Mouse (Mus musculus) liver, adult 2 months (tissue): ENCODE results near the gene Egln1. TPM values are rescaled to one million over a fixed set of nuclear protein-coding genes. Genes with fewer than 3 reads are reported as not detected.
A peak's percentile ranks its signal among the peaks of the same experiment; 100 is the strongest.

Experiments used
- DNase-seq: peaks from one replicate; pipeline ENCODE4 v3.0.0-alpha.2; 2011; ENCODE audit warnings: low read depth, low spot score; ENCODE audit errors: extremely low read depth
- H3K27ac ChIP-seq: fragments of 200-500 bp; replicated peaks from 2 replicates; pipeline ENCODE4 v1.5.1; 2012; ENCODE audit warnings: low read depth, mild to moderate bottlenecking, control low read depth, inconsistent platforms, low read length; ENCODE audit not compliant: insufficient read depth
- H3K27me3 ChIP-seq: fragments of 200-500 bp; 2 replicates; pipeline ENCODE4 v1.6.1; 2012; ENCODE audit warnings: mild to moderate bottlenecking, moderate library complexity, low read length, inconsistent platforms; ENCODE audit not compliant: control insufficient read depth, insufficient read depth
- H3K36me3 ChIP-seq: fragments of 200-500 bp; 2 replicates; pipeline ENCODE4 v1.6.1; 2012; ENCODE audit warnings: low read length, inconsistent platforms; ENCODE audit not compliant: control insufficient read depth, insufficient read depth
- H3K4me1 ChIP-seq: fragments of 200-500 bp; 2 replicates; pipeline ENCODE4 v1.6.1; 2011; ENCODE audit warnings: low read length; ENCODE audit not compliant: control insufficient read depth, insufficient read depth
- H3K4me3 ChIP-seq: fragments of 200-500 bp; 2 replicates; pipeline ENCODE4 v1.5.1; 2011; ENCODE audit warnings: low read depth, mild to moderate bottlenecking, control low read depth, low read length, moderate library complexity; ENCODE audit not compliant: insufficient read depth
- H3K79me2 ChIP-seq: fragments of 200-500 bp; 2 replicates; pipeline ENCODE4 v1.6.1; 2012; ENCODE audit warnings: inconsistent platforms, mild to moderate bottlenecking, low read length, moderate library complexity; ENCODE audit not compliant: control insufficient read depth, insufficient read depth
- H3K9ac ChIP-seq: fragments of 200-500 bp; 2 replicates; pipeline ENCODE4 v1.6.1; 2012; ENCODE audit warnings: low read depth, mild to moderate bottlenecking, control low read depth, inconsistent platforms, low read length
- CTCF ChIP-seq: fragments of 200-500 bp; IDR thresholded peaks from 2 replicates; pipeline ENCODE4 v1.5.1; 2011; ENCODE audit warnings: low read depth, low read length, control low read depth
- POLR2A ChIP-seq: fragments of 200-500 bp; IDR thresholded peaks from 2 replicates; pipeline ENCODE4 v1.6.1; 2011; ENCODE audit warnings: low read length, control low read depth; ENCODE audit not compliant: insufficient read depth; ENCODE audit errors: extremely low read depth
- WGBS: fragments of 180-500 bp; shearing (Covaris S2); methylation state at CpG from one replicate; pipeline ENCODE4 v1.1.7; 2018; 5-methylcytosine and 5-hydroxymethylcytosine counted together
- polyA plus RNA-seq: library from polyadenylated mRNA; depleted of rRNA; stranded (reverse); fragments of >200 nt; gene quantifications from 2 replicates; pipeline ENCODE4 v1.2.3, GENCODE M21; 2012
- total RNA-seq: library from RNA; depleted of rRNA; stranded (reverse); fragments of >200 nt; gene quantifications from 2 replicates; pipeline ENCODE4 v1.2.3, GENCODE M21; 2014

Egln1 gene
- total and polyA plus RNA-seq, 2 experiments = 11.2 to 12.1 TPM

DNA sequence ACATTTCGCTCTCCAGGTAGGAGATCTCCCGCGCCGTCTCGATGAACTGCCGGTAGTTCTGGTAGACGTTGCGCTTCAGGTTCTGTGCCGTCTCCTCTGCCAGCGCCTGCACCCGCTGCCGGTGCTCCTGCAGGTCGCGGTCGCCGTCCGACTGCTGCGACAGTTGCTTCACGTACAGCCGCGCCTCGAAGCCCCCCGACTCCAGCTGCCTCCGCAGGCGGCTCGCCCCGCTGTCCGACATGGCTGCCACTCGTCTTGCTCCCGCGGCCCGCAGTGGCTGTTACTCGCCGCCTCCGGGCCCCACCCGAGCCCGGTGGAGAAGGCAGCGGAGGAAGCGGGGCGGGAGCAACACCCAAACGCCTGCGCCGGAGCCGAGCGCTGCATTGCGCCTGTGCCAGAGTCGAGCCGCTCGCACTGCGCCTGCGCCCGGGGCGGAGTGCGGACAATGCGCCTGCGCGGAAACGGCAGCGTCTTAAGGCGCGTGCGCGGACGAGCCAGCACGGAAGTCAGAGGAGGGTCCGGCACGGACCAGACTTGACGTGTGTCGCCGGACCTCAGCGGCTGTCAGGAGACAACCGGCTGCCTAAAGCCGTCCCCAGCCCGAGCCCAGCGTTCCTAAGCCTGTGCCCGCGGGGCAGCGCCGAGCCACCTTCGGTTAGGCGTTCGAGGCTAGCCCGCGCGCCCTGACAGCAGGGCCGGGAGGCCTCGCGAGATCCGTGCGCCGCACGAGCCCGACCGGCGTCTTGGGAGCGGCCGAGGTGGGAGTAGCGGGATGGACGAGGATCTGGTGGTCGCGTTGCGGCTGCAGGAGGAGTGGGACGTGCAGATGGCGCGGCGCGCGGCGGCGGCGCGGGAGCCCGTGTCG, 51.5 kb downstream of the Egln1 start, which contains the start of the genes Exoc8 and Sprtn:
Gene Exoc8 (minus strand): TSS at position 320 of the 865 bp plus-strand sequence.
Gene Sprtn (plus strand): TSS at position 501 of the 865 bp plus-strand sequence.
- H3K36me3 ChIP-seq = peaks cover 12% of the 10 kb centered on the region; the same call in 1 of the 2 replicates
- TF ChIP-seq POLR2A = peak; percentile 71
- TF ChIP-seq CTCF = no peak

GRCm38 (mm10) chr8:124896632-124897385, 52.3 kb downstream of the Egln1 start:
- peaks cover 12% of the 10 kb centered on the region for H3K36me3 ChIP-seq
- peaks cover 19% of the 10 kb centered on the region for H3K79me2 ChIP-seq
- peak overlapping the region; percentile 91 for H3K9ac ChIP-seq
- H3K4me3 ChIP-seq = peak overlapping the region; percentile 83
- peak overlapping the region; percentile 62 for H3K27ac ChIP-seq
- under 1% methylated on average over 49 of the region's 60 CpGs for WGBS
- H3K4me1 ChIP-seq = peaks cover 12% of the 10 kb centered on the region
- DNase-seq = peak; percentile 57
- H3K27me3 ChIP-seq = no peaks in the 10 kb centered on the region
- peak; percentile 80 for TF ChIP-seq CTCF
- TF ChIP-seq POLR2A = no peak

More for the DNA sequence above, 51.5 kb downstream of the Egln1 start, which contains the start of the genes Exoc8 and Sprtn:
- Histone ChIP-seq H3K27me3 (no peaks in the 10 kb centered on the region), H3K9ac (peak within 1 kb of the TSS; percentile 91), H3K4me3 (peak within 1 kb of the TSS; percentile 90), H3K79me2 (peaks cover 19% of the 10 kb centered on the region), H3K4me1 (peaks cover 12% of the 10 kb centered on the region), H3K27ac (peak within 1 kb of the TSS; percentile 62)
- DNase-seq = peak; percentile 76
- under 1% methylated on average over 114 of the region's 114 CpGs for WGBS

GRCm38 (mm10) chr8:124896010-124896631, 53.0 kb downstream of the Egln1 start:
- WGBS = 78% methylated on average over 26 of the region's 26 CpGs
- TF ChIP-seq POLR2A (no peak), CTCF (no peak)
- DNase-seq = no peak
- Histone ChIP-seq H3K9ac (no peak overlapping the region), H3K27me3 (no peaks in the 10 kb centered on the region), H3K79me2 (peaks cover 19% of the 10 kb centered on the region), H3K36me3 (peaks cover 15% of the 10 kb centered on the region), H3K4me1 (peaks cover 12% of the 10 kb centered on the region), H3K4me3 (0 out of 2 replicates have a peak overlapping the region, but pooled peaks have one; percentile 83), H3K27ac (no peak overlapping the region)

DNA sequence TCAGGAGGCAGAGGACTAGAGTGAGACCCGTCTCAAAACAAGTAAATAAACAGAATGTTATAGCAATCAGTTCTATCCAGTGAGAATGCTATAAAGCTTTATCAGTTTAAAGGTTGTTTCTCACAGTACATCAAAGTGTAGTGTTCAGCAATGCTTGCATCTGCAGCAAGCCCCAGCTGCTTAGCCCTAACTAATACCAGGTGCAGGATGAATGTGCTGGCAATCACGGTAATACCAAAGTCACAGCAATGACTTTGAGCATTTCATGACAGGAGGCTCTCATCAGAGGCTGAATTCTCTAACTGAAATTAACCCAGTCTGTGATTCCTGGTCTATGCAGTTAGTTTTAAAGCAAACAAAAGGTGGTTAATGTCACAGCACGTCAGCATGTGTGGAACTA, 56.5 kb downstream of the Egln1 start:
- Histone ChIP-seq H3K36me3 (peaks cover 14% of the 10 kb centered on the region), H3K27me3 (no peaks in the 10 kb centered on the region), H3K4me3 (no peak overlapping the region), H3K9ac (no peak overlapping the region), H3K79me2 (peaks cover 9% of the 10 kb centered on the region), H3K4me1 (peaks cover 6% of the 10 kb centered on the region; the same call in 1 of the 2 replicates), H3K27ac (no peak overlapping the region)
- TF ChIP-seq POLR2A (no peak), CTCF (no peak)
- WGBS = 85% methylated on average over 3 of the region's 3 CpGs
- DNase-seq = no peak

- no peak for DNase-seq
- no peak overlapping the region for H3K27ac ChIP-seq
- H3K27me3 ChIP-seq = no peaks in the 10 kb centered on the region
- no peaks in the 10 kb centered on the region for H3K4me1 ChIP-seq
- TF ChIP-seq CTCF = peak; percentile 19; the same call in 1 of the 2 replicates
- TF ChIP-seq POLR2A = no peak
- no peaks in the 10 kb centered on the region for H3K79me2 ChIP-seq
- peaks cover 34% of the 10 kb centered on the region for H3K36me3 ChIP-seq
- H3K4me3 ChIP-seq = no peak overlapping the region
- WGBS = 95% methylated on average over 5 of the region's 5 CpGs
- H3K9ac ChIP-seq = no peak overlapping the region
These were observed 60.7 kb downstream of the Egln1 start for GRCm38 (mm10) chr8:124888385-124888784.
